Mouse (Mus musculus) cerebellum, adult 11-12 months (tissue): ENCODE measurements at regions not wholly inside any gene's neighbourhood (a gene's known extent, or its start where the extent isn't known, plus 50 kb on each side); places are given as distances from the start of the nearest gene placed in this dataset.

Source experiments
- DNase-seq: peaks from one replicate; pipeline ENCODE4 v3.0.0; 2022

DNA sequence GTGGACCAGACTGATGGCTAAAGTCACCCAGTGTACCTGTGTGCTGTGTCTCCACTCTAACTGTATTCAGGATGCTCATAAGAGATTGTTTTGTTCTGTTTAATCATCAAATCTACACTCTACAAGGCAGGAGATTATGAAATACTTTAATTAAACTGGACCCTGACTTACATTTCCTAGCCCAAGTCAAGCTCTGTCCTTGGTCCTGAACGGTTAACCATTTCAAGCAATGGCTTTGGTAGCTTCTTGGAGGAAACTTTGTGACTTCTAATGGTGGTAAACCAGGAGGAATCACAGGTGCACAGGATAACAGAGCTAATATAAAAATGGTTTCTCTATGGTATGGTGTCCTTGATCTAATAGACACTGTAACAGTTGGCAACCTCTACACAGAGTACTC is 370.4 kb downstream of the Nbas start:
- no peak for DNase-seq
